Mouse (Mus musculus) megakaryocyte-erythroid progenitor cell, adult 5-6 weeks (primary cell): ENCODE data around the gene Myl6. TPM values are rescaled to one million over a fixed set of nuclear protein-coding genes. Genes with fewer than 3 reads are reported as not detected.
"Not testable (repeated sequence)": the region's sequence is repeated elsewhere in the genome, so short reads cannot be mapped to it uniquely, and the experiment has no call there.

Source experiments
- ATAC-seq: replicated peaks from 2 replicates; pipeline ENCODE4 v1.8.0; 2016; ENCODE audit warnings: mild to moderate bottlenecking, inconsistent platforms; ENCODE audit not compliant: severe bottlenecking, poor library complexity, low FRiP score, low TSS enrichment
- total RNA-seq, 2 experiments: library from RNA; stranded (forward) in 1 of 2; stranded (reverse) in 1 of 2; fragments of 200-1000, 215-1000 nt in 1 of 2; fragments of >200 nt in 1 of 2; fragmentation: Nextera tagmentation in 1 of 2; gene quantifications; 2 replicates each; pipeline ENCODE4 v1.2.3; 2014 to 2017

Myl6 gene
- total RNA-seq, 2 experiments from 2014 or later, result 663 to 828 TPM

DNA sequence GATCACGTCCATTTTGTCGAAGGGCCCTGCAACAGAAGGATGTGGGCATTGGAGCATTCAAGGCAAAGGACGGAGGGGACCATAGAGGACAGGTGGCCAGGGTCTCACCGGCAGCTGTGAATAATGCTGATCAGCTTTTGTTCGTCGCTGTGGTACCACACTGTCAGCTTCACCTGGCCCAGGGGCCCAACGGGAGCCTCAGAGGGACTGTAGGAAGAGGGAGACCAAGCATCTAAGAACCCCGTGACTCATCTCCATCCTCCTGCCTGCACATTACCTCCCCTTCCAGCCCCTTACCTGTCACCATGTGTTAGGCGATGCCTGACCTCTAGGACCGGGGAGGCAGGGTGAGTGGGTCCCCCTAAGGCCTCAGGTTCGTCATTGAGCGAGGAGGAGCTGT, 17.8 kb upstream of the Myl6 start:
- no peak for ATAC-seq

DNA sequence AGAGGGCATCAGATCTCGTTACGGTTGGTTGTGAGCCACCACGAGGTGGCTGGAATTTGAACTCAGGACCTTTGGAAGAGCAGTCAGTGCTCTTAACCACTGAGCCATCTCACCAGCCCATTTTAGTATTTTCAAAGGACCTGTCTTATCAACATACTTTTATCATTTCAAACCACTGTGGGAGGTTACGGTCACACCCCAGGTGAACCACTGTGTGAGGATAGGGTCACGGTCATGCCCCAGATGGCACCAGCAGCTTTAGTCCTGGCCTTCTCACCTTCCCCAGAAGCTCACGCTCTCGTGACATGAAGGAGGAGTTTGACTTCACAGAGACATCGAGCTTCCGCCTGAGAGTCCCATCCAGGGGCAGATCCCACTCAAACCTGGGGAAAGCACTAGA, 17.2 kb upstream of the Myl6 start:
- ATAC-seq, result 0 out of 2 replicates have a peak, but pooled peaks have one; percentile 51

DNA sequence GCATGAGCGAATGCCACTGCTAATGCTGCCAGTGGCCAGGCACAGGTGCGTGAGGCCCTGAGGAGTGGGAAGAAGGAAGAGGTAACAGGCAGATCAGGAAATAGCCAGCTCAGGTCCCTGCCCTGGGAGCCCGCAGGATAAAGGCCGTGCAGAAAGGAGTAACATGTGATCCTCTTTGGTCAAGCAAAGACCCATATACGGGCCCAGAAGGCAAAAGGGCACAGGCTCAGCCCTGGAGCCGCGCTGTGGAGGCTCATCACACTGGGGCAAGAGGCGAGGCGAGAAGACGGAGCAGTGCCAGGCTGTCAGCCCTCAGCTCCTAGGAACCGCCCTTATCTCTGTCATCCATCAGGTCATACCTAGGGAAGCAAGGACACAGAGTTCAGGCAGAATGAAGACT, 16.4 kb upstream of the Myl6 start:
- 0 out of 2 replicates have a peak, but pooled peaks have one; percentile 36 for ATAC-seq

DNA sequence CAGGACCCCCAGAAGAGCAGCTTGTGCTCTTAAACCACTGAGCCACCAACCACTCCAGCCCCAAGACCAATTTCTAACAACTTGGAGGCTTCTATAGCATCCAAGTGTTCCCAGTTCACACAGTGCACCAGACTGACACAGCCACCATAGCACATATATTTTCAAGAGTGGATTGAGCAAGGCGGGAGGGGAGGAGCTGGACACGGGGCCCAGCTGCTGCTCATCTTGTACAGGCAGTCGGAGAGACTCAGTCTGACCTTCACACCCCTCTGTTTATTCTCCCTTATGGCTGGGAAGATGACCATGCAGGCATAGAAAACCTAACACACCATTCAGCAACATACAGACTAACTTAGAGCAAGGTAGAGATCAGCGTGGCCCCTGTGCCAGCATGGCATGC, 15.9 kb upstream of the Myl6 start:
- ATAC-seq, result no peak

DNA sequence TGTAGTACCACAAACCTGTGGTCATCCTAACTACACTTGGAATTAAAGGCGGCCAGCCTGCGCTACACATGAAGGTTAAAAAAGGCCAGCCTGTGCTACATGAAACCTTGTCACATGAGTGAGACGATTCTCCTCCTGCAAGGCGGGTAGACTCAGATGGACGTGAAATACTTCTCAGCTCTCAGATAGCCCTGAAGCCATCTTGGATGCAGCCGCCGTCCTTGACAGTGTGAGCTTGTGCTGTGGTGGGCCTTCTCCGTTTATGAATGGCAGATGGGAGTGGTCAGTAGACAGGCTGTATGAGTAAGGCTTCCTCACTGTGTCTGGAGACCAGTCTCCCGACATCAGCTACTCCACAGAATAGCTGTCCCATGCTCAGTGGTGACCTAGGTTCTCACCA, 15.3 kb upstream of the Myl6 start:
- no peak for ATAC-seq

DNA sequence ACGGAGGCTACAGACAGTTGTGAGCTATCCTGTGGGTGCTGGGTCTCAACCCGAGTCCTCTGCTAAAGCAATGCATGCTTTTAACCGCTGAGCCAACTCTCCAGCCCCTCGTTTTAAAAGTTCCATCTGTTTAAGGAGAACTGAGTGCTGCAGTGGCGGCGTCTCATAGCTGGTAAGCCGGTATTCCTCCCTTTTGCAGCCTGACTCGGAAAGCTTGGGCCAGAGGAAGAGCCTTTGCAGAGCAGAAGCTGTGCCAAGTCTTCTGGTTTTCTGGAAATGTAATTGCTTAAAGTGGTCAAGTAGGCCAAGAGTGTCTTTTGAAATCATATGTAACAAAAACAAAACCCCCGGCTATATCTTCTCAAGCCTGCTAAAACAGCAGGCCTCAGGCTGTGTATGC, 14.3 kb upstream of the Myl6 start:
- no peak for ATAC-seq

DNA sequence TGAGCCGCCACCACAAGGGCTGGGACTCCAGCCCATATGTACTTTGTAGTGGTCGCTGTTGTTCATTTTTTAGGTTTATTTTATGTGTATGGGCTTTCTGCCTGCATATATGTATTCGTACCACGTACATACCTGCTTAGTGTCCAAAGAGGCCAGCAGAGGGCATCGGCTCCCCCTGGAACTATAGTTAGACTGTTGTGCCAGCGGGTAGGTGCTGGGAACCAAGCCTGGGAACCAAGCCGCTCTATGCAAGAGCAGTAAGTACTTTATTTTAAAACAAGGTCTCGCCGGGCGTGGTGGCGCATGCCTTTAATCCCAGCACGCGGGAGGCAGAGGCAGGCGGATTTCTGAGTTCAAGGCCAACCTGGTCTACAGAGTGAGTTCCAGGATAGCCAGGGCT, 12.0 kb upstream of the Myl6 start:
- ATAC-seq, result no peak

DNA sequence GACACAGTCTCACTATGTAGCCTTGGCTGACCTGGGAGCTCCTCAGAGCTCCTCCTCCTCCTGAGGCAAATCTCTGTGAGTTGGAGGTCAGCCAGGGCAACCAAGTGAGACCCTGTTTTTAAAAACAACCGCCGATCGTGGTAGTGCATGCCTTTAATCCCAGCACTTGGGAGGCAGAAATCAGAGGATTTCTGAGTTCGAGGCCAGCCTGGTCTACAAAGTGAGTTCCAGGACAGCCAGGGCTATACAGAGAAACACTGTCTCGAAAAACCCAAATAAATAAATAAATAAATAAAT, 11.4 kb upstream of the Myl6 start:
- ATAC-seq, result not testable (repeated sequence)

DNA sequence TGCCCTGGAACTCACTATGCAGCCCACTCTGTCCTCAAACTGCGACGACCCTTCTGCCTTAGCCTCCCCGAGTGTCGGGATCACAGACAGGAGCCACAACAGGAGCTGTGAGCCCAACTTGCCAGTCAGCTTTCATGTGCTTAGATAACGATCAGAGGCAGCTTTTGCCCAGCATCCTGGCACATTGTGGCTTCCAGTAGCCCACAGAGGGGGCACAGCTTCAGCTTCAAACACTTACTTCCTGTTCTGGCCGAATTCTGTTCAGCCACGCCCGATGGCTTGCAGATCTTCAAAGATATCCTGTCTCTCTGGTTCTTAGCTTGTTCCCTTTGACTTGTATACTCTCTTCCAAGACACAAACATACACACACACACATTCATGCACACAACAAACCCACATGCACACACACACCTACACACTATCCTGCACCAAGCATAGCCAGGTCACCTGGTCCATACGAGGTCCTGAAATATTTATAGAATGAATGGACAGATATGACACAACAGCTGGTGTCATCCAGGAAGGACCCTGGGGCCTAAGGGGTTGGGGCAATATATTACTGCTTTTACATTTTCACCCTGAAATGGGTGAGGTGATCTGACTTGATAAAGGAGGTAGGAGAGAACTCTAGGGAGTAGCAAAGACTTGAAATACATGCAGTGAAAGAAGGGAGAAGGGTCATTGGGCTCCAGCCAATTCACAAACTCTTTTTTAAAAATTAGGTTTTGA, 10.9 kb upstream of the Myl6 start:
- ATAC-seq, result peak; percentile 53

DNA sequence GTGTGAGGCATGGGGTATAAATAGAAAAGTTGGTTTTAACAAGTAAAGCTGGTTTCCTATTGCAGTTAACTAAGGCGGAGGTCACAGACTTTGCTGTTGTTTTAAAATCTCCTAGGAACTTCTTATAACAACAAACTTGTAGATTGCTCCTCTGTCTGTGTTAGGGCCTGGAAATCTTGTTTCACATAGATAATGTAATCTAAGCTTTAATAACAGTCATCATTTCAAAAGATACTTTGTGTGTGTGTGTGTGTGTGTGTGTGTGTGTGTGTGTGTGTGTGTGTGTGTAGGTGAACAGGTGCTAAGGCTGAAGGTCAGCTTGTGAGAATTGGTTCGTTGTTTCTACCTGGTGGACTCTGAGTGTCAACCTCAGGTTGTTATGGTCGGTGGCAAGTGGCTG, 10.1 kb upstream of the Myl6 start:
- ATAC-seq, result 0 out of 2 replicates have a peak, but pooled peaks have one; percentile 14

DNA sequence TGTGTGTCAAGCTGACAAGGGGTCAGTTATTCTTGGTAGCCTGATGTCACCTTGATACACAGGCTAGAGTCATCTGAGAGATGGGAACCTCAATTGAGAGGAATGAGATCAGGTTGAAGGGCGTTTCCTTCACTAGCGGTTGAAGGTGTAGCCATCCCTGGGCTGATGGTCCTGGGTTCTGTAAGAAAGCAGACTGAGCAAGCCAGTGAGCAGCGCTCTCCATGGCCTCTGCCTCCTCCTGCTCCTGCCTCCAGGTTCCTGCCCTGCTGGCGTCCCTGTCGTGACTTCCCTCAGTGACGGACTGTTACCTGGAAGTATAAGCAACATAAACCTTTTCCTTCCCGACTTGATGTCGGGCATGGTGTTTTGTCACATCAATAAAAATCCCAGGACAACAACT, 9.6 kb upstream of the Myl6 start:
- no peak for ATAC-seq

DNA sequence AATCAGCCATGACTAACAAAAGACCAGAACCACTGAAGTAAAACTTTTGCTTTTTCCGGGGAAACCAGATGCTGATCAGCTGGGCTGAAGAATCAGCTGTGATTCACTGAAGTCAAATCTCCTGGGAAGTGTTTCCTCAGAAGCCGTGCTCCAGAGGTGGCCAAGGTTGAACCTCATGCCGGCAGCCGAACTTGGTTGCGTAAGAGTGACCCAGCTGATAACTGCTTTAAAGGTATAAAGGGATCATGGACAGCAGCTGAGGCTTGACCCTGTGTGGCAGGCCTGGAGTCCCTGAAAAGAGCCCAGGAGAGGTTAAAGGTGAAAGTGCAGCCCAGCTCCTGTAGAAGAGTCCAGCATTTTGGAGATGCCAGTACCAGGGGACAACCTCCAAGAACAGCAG, 8.4 kb upstream of the Myl6 start:
- ATAC-seq, result no peak

DNA sequence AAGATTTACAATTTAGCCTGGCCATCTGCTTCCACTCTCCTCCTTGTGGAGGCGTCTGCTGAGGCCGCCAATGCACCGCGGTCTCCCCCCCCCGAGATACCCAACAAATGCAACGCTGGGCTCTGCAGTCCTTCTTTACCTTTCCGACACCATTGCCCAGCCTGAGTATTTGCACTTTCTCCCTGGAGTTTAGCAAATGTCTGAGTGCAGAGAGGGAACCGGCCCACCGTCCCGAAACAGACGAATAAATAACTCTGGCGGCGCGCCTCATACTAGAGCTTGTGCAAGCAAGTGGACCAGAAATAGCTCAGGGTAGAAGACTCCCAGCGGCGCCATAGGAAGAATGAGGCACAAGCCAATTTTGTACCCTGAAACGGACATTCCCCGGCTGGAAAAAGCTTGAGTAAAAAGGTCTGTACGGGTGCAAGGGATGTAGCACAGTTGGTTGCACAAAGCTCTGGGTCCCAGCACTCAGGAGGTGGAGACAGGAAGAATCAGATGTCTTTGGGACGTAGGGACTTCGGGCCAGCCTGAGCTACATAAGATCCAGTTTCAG, 5.2 kb upstream of the Myl6 start:
- ATAC-seq, result peak; percentile 21; the same call in 1 of the 2 replicates

DNA sequence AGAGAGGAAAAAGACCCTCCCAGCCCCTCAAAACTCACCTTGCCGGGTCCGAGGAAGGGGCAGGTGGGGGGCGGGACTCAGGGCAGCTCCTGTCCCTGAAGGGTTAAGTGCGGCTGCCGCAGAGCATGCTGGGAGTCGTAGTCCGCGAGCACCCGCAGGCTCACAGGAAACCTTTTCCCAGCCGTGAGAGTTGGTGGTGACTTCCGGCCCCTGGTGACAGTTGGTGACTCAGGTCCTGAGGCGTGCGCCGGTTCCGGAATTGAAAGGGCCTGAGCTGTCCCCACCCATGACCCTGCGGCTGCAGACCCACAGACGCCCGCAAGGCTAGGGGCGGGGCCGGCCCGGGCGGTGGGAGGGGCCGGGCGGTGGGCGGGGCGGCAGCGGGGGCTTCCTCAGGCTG, 4.6 kb upstream of the Myl6 start, which contains the start of gene Myl6b:
Gene Myl6b, minus strand, starts transcription at position 96 of the 400 bp plus-strand sequence.
- peak; percentile 83 for ATAC-seq

DNA sequence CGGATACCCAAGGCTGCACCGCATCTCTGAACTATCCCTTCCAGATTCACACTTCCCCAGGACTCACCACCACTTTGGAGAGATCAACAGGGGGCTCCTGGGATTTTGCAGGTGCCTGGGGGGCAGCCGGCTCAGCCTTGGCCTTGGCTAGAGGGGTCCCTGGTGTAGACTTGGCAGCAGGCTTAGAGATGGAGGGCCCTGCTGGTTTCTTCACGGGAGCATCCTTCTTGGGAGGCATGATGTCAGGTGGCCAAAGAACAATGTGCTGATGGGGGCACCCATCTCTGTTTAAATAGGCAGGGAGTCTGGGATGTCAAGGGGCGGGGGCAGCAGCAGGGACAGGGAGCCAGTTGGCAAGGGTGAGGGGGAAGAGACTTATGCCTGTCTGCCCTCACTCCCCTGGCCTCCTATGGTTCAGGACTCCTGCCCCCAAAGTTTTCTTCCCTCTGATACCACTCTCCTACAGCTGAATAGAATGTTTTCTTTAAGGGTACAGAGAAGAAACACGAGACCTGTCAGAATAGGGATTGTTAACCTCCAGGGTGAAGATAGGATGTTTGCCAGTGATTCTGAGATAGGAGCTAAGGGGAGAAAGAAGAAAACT, 3.3 kb upstream of the Myl6 start:
- ATAC-seq, result no peak

DNA sequence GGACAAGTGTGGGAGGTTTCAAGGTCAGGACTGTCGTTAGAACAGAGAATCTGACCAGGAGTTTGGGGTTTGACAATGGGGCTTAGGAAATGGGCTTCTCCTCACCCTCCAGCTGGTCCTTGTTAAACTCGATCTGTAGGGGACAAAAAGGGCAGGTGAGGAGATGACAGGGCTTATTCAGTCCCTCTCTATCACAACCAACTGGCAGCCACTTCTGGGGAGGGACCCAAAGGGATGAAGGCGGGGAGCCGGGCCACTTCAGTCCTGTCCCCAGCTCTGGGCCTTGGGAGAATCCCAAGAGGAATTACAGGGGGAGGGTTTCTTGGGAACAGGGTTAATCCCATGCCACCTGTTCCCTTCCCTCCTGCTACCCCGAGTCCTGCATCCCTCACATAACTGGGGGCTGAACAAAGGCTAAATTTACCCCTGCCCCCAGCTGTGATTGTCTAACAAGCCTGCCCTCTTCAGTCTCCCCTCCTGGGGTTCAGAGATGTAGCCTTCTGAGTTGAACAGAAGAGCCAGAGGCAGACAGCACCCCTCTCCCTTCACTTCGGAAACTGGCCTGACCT, 2.6 kb upstream of the Myl6 start:
- no peak for ATAC-seq

DNA sequence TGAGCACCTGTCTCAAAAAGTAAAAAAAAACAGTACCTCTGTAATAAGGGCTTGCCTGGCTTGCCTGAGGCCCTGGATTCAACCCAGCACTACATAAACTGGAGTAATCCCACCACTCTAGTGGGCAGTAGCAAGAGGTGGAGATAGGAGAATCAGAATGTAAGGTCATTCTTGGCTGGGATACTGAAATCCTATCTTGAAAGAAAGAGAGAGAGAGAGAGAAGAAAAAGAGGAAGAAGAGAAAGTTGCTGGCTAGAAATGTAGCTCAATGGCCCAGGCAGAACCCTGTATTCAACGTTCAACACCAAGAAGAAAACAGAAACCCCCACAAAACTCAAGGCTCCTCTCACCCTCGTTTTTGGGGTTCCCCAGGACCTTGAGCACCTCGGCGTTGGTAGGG, 2.0 kb upstream of the Myl6 start:
- no peak for ATAC-seq

DNA sequence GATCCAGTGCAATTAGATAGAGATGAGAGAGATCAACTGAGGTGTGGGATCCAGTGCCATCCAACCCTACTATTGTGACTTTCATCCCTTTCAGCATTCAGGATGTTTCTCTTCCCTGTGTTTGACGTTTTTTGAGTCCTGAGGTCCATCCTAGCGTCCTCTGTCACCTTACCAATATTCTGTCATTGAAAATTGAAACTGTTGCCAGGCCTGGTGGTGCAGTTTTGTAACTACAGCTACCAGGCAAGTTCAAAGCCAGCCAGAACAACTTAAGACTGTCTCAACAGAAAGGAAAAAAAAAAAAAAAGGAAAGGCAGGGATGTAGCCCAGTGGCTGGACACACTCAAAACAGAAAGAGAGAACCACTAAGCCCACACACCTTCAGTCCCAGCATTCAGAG, 1.3 kb upstream of the Myl6 start:
- ATAC-seq, result no peak

DNA sequence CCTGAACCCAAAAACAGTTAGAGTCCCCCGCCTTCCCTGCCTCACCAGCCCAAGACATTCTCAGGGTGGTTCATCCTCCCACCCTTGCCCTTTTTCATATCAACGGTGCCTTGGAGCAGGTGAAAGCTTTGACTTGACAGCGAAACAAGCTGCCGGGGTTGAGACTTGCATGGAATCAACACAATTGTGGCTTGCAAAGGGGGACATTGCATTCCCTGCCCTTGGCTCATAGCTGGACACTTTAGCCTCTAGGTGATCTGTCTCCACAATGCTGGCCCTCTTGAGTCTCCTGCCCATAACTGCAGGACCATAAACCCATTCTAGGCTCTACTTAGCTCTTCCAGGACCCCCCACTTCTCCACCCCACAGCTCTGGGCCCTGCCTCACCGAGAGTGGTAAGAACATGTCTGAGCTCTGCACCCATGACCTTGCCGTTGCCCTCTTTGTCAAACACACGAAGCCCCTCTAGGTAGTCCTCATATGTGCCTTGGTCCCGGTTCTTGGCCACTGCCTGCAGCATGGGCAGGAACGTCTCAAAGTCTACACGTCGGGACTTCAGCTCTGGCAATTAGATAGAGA, 811 bp upstream of the Myl6 start:
- no peak for ATAC-seq

DNA sequence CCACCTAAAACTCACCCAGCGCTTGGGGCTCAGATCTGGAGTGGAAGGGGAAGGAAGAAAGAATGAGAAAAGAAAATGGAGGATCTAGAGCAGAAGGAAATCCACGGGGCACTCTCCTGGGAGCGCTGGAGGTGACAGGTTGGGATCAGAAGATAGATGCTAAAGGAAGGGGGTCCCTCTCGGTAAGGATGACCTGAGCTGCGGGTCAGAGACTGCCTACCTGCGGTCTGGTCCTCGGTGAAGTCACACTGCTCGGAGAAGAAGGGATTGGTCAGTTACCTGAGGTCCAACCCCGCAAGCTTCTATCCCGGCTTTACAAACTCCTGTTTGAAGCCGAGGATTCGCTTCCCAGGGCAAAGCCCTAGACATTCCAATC, 638 bp downstream of the Myl6 start:
- ATAC-seq, result peak; percentile 8
